Mouse (Mus musculus) heart, postnatal 4 days (tissue): ENCODE measurements around the gene Gm128. TPM values are rescaled to one million over a fixed set of nuclear protein-coding genes. Genes with fewer than 3 reads are reported as not detected.

Source experiments
- DNase-seq: peaks from one replicate; pipeline ENCODE4 v3.0.0; 2021
- total RNA-seq, 2 experiments: library from RNA; stranded (reverse); gene quantifications; 2 replicates each; pipeline ENCODE4 v1.2.3; 2021

The Gm128 gene
- under 1 TPM in 1 of 2 experiments, not detected in 1; 0.14 TPM for total RNA-seq

DNA sequence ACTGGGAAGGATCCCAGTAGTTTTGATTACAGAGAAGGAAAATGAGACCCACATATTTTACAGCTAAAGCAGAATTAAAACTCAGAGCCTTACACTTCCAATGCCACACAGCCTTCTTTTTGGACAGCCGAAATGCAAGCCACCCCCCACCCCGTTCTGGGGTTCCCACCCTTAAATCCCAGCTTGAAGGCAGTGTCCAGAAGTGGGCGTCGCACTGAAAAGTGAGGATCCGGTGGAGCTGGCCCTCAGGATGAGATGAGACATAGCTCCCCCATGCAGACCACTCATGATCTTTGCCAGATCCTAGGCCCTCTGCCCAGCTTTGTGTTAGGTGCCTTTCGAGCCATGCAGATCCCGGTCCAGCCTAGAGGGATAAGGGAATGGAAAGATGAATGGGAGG, at the start of gene Gm128:
Gene Gm128 (minus strand): TSS at position 101 of the 400 bp plus-strand sequence.
- DNase-seq, result no peak

DNA sequence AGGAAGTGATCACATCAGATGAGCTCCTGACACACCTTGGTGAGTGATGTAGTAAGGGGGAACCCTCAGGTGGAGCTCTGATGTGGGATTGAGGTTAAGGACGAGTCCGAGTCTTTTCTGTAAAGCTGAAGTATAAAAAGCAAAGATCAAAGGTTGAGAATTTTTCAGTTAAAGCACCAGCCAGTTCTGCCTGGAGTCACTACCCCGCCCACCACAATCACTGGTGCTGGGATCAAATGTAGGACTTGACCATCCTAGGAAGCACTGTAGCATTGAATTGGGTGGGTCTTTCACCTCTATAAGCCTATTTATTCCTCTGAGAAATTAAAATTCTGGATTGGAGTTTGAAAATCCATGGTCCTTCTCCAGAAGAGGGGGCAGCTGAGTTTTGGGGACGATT, 49.6 kb upstream of the Gm128 start:
- no peak for DNase-seq

- no peak for DNase-seq
Observed at GRCm38 (mm10) chr3:95290156-95290555, 48.8 kb upstream of the Gm128 start.

DNA sequence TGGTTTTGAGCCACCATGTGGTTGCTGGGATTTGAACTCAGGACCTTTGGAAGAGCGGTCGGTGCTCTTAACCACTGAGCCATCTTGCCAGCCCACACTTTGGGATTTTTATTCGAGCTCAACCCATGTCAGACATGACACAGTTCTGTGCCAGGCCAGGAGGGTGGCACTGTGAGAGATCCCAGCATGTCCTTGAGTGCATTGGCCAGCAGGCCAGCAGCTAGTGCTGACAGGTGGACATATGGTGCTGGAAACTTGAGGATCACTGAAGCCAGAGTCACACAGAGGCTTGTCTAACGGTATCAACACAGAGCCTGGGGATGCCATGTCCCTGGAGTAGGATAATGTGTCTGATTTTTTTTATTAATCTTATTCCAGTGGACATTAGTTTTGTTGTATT, 48.0 kb upstream of the Gm128 start:
- DNase-seq, result no peak

GRCm38 (mm10) chr3:95287541-95287940, 46.1 kb upstream of the Gm128 start:
- DNase-seq, result no peak

GRCm38 (mm10) chr3:95286510-95286909, 45.1 kb upstream of the Gm128 start:
- peak; percentile 17 for DNase-seq

DNA sequence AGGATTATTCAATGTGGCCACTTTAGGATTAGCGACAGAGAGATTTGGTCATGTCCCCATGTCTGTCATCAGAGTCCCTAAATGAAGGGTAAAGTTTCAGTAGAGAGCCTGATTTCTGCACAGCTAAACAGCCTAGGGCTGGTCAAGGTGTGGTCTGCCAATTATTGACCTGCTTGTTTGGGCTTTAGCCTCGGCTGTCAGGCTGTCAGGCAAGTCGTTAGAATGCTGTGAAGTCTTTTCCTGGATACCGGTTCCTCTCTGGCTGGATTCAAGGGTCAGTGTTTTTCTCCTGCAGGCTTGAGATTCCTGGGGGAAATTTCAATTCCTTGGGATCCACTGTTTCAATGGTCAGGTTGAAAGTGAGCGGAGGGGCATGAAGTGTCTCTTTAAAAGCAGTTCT, 44.6 kb upstream of the Gm128 start:
- DNase-seq, result no peak

- no peak for DNase-seq
Observed at GRCm38 (mm10) chr3:95285390-95285789, 44.0 kb upstream of the Gm128 start.

DNA sequence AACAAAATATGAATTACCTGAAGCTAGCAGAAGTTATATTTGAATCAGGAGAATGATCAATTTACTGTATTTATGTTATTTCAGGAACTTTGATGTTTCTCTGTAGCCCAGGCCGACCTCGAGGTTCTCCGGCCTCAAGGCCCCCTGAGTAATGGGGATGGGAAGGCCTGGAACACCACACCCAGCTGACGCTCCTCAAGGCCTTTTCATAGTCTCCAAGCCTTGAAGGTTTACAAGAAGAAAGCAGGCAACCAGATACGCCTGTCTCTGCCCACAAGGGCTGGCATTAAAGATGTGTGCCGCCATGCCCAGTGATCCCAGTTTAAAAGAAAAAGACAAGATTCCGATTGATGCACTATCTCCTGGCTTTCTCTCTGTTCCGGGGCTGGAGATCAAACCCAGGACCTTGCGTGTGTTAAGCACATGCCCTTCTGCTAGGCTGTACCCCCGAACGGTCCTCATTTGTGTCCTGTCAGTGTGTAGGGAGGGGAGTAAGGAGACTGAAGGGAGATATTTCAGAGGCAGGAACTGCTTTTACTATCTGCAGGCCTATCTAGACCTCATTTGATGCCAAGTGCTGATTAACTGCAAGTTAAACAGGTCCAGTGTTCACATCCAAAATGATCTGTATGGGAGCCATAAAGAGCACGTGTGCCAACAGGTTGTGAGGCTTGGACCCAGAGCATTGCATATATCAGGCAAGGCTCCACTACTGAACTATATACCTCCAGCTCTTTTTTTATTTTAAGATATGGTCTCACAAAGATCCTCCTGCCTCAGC, 43.3 kb upstream of the Gm128 start:
- DNase-seq, result no peak

GRCm38 (mm10) chr3:95284062-95284461, 42.7 kb upstream of the Gm128 start:
- no peak for DNase-seq

DNA sequence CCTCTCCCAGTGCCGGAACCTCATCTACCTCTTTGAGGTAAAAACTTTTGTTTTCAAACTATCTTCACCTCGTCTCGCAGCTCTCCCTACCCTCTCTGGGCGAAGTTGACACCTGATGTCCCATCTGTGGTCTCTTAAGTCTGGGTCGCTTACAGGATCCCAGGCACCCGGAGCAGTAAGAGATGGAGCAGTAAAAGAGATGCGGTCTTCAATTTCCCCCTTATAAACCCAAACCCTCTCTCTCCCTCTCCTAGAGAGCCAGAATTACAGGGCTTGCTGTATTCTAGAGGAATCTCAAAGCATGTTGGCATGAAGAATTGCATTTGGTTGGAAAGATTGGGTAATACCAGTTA, 42.2 kb upstream of the Gm128 start:
- no peak for DNase-seq

GRCm38 (mm10) chr3:95282865-95283588, 41.6 kb upstream of the Gm128 start:
- DNase-seq, result peak; percentile 89

DNA sequence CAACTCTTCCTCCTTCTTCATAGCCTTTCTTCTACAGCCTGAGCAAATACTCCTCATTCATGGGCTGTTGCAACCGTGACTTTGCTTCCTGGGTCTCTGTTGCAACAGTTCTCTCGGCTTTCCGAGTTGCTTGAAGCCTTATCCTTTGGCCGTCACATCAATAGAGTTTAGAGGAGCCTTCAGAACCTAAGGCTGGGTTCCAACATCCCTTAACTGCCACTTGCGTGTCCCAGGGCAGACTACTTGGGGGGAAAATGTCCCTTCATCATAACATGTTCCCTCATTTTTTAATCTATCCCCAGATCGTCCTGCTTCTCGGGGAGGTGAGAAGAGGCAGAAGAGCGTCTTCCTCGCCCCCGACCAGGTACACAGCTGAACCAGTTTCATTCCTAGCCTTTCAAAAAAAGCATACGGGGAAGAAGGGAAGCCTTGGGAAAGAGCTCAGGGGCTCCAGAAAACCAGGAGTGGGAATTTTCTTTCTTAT, 41.0 kb upstream of the Gm128 start:
- DNase-seq, result peak; percentile 38

GRCm38 (mm10) chr3:95281216-95282126, 40.1 kb upstream of the Gm128 start, which contains the start of the genes Mindy1 and Prune1:
TSS of gene Mindy1 (plus strand) at chr3:95281345.
TSS of gene Prune1 (minus strand) at chr3:95282076.
- DNase-seq, result peak; percentile 99

DNA sequence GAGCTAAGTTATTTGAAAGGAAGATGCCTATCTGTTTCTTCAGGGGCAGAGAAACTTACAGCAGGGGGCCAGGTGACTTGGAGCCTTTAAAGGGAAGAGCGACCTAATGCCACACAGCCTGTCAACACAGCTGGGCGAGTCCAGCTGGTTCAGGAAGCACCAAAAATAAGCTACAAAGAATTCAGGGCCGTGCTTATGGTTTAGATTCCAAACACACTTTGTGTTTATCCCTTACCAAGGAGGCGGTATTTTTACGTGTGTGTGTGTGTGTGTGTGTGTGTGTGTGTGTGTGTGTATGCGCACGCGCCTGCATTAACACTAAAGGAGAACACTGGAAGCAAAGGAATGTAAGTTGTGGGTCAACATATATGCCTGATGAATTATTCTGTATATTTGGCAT, 39.3 kb upstream of the Gm128 start:
- DNase-seq, result peak; percentile 20

DNA sequence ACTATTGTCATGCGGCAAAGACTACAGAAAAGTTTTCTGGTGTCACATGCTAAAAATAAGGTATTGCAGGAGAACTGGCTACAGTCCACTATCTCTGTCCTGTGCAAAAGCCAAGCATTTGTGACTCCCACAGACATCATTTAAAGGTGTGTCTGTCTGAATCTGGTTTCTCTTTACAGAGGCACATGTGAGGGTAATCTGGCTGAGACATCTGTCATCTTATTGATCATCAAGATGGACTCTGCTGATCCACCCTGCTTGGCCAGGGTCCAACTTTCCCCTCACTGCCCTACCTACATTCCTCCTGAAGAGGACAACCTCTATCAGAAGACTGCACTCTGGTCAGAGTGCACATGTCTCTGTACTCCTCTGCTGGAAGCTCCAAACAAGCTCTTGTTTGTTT, 35.8 kb upstream of the Gm128 start:
- DNase-seq, result peak; percentile 32

DNA sequence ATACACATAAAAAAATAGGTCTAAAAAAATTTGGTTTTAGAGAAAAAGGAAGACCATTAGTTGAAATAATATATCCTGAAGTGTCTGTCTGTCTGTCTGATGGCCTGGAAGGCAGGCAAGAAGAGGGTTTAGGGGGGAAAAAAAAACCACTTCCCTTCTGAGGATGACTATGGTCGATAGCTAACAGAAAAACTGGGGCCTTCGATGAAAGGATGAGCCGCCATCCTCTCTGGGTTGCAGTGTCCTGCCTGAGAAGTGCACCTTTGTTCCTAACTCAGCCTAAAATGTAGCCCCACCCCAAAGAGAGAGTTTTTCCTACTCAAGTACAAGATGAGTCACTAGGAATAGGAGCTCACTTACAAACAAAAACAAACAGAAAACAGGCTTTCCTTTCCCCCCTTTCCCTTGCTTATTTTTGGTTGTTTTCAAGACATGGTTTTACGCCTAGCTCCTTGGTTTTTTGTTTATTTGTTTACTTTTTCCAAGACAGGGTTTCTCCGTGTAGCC, 35.1 kb upstream of the Gm128 start:
- no peak for DNase-seq

- DNase-seq, result no peak
Observed at GRCm38 (mm10) chr3:95275161-95275560, 33.8 kb upstream of the Gm128 start.

- DNase-seq, result no peak
Observed at GRCm38 (mm10) chr3:95274453-95274852, 33.1 kb upstream of the Gm128 start.

DNA sequence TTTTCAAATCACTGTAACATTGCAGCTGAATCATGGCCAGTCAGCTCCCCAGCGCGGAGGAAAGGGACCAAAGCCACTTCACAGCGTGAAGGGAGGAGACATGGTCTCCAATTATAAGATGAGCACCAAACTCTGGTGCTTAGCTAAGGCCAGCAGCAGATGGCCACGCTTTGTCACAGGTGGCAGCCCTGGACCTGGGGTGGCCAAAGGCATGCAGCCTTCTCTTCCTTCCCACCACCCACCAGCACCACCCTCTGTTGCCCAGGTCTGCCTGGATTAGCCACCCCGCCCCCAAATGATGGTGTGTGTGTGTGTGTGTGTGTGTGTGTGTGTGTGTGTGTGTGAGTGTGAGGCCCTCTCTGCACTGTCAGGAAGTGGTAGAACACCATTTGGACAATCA, 32.1 kb upstream of the Gm128 start:
- DNase-seq, result no peak

GRCm38 (mm10) chr3:95270766-95271364, 29.5 kb upstream of the Gm128 start:
- no peak for DNase-seq

DNA sequence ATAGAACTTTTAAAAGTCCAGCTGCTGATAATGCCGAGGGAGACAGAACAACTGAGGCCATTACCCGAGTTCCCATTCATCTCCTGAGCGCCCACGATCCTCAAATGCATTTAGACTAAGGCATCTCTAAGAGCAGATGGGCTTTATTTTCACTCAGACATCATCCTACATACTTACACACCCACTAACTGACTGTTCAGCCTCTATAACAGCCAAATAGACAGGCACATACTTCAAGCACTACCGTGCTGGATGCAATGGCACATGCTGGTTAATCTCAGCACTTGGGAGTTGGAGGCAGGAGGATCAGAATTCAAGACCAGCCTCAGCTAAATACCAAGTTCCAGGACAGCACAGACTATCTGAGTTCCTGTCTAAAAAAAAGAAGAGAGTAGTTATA, 28.4 kb upstream of the Gm128 start:
- no peak for DNase-seq
